Mouse (Mus musculus) spleen, adult 12 weeks (tissue): ENCODE data around the gene Bmp8a.
A peak's percentile ranks its signal among the peaks of the same experiment; 100 is the strongest.
"Not testable (repeated sequence)": the region's sequence is repeated elsewhere in the genome, so short reads cannot be mapped to it uniquely, and the experiment has no call there.

Experiments used
- DNase-seq: peaks from one replicate; pipeline ENCODE4 v3.0.0; 2022; ENCODE audit warnings: low spot score

Bmp8a gene

DNA sequence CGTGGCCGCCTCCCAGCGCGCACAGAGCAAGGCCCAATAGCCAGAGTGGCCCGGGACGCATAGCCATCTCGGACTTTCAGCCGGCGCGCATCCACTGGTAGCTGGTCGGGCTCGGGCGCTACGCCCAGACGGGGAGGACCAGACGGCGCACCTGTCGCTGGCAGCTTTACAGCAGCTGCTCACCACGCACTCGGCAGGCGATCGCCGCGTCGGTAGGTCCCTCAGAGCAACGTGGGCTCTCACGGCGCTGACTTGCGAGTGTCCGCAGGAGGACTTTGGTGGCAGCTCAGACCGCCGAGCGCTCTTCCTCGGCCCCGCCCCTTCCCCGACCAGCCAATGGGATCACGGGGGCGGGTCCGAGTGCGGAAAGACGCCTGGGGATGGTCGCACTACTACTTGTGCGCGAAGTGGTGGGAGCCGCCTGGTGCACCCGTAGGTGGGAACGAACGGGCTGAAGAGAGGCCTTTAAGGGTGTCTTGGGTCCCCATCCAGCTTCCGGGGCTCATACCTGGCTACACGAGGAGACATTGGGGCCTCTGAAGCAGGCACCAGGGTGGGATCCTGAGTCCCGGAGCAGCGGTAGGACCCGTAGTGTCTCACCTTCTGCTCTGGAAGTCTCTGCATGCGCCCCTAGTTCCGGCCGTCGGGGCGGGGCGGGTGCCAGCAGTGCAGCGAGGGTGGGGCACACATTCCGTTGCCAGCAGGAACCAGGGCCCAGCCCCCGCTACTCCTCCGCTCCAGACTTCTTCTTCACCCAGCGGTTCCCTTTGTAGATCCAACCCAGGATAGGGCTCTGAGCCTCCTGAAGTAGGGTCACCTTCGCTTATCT lies at the start of gene Bmp8a:
Gene Bmp8a (minus strand): TSS at position 611 of the 829 bp plus-strand sequence.
- DNase-seq: peak; percentile 26

DNA sequence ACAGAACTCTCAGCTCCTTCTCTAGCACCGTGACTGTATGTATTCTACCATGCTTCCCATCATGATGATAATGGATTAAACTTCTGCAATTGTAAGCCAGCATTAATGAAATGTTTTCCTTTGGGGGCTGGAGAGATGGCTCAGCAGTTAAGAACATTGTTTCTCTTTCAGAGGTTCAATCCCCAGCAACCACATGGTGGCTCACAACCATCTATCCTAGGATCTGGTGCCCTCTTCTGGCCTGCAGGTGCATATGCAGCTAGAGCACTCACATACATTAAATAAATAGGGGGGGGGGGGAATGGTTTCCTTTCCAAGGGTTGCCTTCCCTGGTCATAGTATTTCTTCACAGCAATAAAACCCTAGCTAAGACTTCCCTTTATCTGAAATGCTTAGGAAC lies 49.1 kb upstream of the Bmp8a start:
- no peak for DNase-seq

DNA sequence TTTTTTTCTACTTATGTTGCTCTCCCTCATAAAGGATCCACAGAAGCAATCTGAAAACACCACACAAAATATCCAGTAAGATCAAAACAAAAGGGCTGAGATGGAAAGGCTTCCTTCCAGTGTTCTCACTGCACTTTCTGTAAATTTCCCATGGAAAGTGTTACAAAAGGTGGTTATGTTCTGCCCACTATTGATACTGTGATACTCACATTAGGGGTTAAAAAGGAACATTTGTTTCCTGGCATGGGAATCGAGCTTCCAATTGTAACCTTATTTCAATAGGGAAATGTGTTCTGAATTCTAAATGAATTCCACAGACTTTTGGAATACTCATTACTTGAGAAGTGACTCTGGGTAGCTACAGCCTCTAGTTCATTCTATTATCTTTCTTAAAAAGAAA lies 42.0 kb upstream of the Bmp8a start:
- DNase-seq: no peak

DNA sequence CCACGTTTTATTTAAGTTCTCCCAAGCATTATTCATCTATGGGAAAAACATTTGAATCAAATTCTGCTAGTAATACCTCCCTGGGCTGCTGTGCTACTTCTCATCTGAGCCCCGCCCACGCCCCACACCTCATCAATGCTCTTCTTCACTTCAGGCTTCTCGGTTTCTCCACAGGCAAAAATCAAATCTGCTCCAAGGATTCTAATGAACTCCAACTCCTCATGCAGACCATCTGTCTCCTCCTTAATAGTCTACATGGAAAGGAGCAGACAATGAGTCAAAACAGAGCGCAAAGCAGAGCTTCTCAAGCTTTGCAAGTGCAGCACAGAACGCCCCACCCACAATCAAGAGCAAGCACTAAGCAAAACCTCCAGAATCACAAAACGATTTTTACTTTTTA lies 40.1 kb upstream of the Bmp8a start:
- DNase-seq: no peak

DNA sequence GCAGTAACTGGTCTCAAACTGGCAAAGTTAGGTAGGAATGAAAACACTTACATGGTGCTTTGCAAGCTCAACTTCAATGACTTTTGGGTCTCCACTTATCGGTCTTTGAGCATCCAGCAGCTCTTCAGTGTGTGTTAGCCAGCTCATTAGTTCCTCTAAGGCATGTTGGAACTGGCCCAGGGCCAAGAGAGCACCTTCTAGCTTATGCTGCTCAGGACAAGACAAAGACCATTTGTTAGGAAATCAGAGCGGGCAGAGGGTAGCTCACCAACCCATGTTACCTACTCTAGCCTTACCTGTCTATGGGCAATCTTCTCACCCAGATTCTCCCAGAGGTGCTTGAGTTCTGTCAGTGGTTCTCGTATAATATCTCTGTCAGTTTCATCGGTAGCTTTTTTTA lies 39.0 kb upstream of the Bmp8a start:
- DNase-seq: no peak

DNA sequence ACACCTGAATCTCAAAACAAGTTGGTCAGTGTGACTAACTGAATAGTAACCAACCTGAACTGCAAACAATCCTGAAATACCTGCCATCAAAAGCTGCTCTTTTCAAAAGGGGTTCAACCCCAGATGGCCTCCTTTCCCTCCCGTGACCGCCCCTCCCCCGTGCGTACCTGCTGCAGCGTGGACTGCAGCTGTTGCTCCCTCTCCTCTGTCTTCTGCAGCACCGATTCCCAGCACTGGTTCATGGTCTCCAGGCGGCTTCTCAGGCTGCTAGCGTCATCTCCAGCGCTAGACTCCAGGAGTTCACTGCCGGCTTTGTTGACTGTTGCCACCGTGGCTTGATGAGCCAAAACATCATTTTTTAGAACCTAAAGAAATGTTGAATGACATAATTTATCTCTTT lies 38.5 kb upstream of the Bmp8a start:
- DNase-seq: no peak

DNA sequence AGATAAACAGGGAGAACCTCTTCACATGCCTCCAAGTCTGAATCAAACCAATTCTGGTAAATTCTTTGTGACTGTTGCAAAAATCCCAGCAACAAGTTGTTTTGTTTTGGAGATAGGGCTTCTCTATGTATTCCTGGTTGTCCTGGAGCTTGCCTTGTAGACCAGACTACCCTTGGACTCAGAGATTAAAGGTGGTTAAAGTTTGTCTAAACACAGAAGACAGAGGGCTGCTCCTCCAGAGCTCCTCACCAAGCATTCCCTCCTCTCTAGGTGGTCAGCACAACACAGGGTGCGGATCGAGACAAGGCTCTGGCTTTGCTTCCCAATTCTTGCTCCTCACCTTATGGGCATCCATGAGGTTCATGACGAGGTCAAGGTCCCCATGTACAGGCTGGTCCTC lies 33.0 kb upstream of the Bmp8a start:
- no peak for DNase-seq

DNA sequence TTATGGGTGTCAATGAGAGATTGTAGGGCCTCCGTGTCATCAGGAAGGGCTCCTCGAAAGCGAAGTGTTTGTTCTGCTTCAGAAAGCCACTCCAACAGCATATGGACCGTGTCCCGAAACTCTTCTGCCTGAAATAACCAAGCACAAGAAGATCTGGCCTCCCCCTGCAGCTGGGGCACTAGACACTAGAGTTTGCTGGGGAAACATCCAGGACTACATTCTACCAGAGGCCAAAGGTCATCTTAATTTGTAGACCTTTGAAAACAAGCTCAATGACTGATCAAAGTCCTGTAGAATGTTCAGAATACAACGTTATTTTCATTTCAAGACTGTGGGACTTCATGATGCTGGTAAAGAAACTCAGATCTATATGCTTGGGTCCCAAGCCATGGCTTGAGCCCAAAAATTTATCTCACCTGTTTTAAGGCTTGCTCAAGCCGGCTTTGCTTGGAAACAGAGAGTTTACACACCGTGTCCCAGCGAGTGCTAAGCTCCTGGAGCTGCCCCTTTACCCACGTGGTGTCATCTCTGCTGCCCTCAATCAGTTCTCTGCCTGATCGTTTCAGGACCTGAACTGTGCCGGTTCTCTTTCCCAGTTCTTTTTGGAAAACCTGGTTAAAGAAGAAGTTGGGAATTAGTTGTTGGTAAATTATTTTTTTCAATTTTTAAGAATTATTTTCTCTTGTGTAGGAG lies 31.4 kb upstream of the Bmp8a start:
- no peak for DNase-seq

DNA sequence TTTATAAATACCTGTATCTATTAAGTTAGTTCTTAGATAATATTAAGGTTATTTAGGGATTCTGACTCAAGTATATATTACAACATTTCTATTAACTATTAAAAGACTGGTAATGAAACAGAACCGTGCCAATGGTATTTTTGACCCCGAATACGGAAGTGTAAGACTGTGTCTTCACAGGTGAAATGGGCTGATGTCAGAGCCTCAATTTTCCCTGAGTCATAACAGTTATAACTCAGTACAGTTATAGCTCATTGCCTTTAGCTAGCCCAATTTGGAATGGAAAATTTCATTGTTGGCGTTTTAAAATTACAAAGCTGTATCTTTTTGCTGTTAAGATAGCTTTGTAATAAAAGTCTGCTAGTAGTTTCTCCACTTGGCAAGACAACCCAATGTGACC lies 20.5 kb upstream of the Bmp8a start:
- no peak for DNase-seq

DNA sequence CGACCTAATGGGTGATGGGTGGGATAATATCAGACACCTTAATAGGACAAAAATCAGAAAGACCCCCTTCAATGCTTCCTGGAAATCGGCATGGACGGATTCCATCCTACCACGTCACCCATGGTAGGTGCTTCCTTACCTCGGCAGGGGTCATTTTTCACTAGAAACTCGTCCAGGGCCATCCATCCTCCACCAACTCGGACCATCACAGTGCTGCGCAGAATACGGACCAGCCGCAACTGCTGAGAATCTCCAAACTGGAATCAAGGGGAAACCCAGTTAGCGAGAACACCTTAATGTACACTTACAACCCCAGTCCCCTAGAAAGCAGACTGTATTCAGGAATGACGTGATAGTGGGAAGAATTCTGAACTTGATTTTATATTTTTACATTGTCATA lies 17.7 kb upstream of the Bmp8a start:
- DNase-seq: no peak

DNA sequence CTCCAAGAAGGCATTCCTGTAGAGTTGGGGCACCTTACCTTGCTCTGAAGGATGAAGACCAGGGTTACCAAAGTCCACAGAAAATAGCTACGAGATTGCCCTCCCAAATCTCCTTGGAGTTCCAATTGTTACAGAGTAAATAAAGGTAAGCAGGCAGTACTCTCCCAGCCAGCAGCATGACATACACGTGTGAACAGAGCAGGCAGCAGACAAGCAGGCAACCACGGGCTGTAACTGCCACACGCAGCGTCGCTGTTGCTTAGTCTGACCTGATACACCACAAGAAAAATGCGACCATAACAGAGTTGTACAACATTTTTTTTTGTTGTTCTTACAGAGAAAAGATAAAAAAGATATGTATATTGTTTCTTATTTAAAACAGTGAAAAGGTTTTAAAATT lies 15.6 kb upstream of the Bmp8a start:
- no peak for DNase-seq

DNA sequence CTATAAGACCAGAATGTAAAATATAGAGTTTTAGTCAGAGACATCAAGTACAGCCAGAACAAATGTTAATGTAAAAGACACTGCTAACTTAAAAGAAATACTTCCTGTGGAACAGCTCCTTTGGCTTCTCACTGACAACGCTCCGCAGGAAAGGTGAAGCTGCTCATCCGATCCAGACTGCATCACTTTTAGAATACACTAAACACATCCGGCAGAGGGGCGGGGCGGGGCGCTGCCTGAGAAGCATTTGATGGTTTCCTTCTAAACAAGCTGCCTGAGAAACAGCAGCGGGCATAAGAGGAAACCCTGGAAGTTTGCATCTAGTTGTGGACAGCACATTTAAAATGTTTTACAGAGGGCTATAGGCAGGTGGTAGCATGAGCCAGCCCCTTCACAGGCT lies 12.9 kb upstream of the Bmp8a start:
- DNase-seq: no peak

DNA sequence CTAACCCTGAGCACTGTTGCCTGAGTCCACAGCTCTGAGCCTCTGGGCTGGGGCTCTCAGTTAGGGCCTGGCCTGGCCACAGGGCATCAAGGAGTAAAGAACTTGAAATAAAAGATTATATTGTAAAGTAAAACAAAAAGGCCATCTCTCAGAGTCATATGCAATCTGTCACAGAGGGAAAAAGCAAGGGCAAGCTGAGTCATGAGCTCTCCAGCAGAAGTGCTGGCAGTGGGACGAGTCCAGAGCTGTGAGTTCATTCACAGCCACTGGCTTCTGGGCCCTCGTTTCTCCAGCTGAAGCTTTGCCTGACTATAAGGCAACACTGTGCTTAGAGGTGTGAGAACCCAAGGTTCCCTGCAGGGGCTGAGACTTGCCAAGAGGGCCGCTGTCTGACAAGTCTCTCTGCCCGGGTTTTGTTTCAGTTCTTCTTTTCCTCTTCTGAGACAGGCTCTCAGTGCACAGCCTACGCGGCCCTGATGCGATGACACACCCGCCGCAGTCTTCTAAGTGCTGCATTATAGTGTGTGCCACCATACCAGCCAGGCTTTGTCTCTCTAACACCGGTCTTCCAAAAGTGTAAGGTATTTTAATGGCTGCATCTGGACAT lies 10.3 kb upstream of the Bmp8a start:
- no peak for DNase-seq

DNA sequence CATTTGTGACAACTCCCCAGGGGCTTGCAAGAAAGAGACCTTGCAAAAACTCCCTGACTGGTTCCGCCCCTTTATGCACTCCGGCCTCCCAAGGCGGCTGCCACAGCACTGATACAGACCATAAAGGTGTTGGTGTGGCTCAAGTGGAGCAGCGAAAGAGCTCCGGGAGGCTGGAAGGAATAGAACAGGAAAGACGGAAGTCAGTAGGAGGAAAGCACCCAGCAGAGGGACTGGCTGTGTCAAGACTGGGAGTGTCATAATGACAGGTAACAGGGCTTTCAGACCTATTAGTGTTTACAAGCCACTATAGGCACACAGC lies 378 bp upstream of the Bmp8a start:
- no peak for DNase-seq

DNA sequence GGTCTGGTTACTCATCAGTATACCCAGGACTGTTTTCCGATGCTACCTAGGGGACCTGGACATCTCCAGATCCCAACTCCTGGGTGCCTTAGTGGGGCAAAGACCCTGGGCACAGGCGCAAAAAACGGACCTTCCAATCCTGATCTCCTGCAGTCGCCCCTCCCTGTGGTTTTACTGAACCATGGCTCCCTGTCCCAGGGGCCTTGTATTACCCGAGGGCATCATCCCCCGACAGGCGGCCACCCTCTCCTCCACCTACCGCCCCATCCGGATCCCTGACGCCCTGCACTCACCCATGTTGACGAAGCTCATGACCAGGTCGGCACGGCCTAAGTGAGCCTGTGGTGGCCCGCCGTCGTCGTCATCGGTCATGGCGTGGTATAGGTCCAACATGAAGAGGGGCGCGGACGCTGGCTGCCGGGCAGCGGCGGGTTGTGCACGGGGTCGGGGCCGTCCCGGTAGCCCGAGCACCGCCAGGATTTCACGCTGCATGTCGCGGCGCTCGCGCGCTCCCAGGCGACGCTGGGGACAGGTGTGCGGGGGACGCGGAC lies 886 bp downstream of the Bmp8a start:
- DNase-seq: no peak

DNA sequence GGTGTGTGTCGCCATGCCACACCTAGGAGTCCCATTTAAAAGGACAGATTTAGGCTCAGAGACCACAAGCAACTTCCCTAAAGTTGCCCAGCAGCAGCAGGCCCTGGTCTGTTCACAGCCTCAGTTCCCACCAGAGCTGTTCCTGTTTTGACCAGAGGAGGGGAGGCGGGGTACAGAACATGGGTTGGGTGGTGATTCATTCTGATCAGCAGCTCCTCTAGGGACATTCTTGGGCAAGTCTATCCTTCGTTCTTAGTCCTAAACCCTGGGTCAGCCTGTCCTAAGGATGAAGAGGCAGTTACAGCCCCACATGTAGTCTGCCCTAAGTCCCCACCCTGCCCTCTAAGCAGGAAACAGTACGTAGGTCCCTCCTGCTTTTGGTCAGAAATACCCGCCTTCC lies 2.8 kb downstream of the Bmp8a start:
- no peak for DNase-seq

DNA sequence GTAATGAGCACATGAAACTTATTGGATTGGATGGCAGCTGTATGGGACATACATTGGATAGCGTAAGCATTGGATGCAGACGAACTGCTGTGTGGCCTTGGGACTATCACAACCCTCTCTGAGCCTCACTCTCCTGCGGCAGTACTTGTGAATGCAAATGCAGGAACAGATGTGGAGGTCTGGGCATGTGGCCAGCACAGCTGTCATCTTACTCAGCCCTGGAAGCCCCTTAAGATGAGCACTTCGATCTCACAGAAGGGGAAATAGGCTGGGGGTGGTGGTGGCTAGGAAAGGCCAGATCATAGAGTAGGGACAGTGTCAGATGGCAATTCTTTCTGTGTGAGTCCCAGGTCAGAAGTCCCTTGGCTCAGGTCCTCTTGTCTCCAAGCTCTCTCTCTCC lies 5.4 kb downstream of the Bmp8a start:
- DNase-seq: no peak

DNA sequence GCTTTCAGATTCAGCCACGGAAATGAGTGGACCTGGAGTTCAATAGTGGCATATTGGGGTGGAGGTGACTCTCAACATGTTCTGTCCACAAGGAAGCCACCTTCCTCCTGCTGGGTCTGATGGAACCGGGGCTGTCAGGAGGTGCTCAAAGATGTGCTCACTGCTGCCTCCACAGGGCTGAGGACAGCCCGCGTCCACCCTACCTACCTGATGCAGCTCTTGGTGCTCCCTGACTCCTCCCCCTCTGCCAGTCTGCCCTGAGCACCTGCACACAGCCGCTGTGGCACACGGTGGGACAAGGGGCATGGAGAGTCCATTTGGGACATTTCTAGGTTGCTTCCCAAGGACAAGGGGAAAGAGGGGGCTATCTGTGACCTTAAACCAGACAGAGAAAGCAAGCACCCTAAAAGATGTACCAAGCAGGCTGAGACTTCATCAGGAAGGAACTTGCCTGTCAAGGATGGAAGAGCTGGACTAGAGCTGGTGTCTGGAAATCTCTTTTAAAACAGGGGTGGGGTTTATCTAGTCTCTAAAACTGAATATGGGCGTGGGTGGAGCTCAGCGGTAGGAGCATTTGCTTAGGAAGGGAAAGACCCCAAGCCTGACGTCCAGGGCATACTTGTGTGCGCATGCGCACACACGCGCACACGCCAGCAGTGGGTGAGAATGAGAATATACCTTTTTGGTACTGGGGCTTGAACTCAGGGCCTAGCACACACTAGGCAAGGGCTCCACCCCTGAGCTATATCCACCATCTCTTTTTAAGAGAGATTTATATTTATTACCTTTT lies 7.1 kb downstream of the Bmp8a start:
- DNase-seq: no peak

DNA sequence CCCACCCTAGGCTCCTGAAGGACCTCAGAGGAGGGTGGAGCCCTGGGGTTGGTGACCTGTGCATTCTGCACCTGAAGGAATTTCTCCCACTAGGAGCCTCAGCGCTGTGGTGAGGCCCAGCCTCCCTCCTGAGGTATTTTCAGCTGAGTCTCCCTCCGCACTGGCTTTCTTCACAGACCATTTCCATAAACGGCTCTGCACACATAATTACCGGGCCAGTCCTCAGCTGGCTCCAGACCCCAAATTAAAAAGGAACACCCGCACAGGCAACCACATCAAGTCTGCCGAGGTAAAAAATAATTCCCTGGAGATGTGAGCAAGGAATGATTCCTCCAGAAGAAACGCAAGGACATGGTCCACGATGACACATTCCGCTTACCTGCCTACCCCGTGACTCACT lies 7.8 kb downstream of the Bmp8a start:
- DNase-seq: not testable (repeated sequence)

DNA sequence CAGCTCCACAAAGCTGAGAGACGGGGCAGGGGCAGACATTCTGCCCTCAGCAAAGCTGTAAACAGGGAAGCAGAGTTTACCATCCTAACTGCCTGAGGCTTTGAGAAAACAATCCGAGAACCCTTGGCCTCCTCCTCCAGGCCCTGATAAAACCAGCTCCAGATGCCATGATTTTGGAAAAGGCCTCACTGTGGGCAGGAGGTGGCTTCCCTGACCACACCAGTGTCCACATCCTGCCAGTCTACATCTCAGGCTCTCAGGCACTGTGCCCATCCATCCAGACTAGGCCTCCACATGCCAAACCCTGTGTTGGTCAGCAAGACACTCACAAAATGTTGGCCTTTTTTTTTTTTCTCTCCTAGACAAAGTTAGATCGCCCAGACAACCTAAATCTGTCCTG lies 8.9 kb downstream of the Bmp8a start:
- no peak for DNase-seq

DNA sequence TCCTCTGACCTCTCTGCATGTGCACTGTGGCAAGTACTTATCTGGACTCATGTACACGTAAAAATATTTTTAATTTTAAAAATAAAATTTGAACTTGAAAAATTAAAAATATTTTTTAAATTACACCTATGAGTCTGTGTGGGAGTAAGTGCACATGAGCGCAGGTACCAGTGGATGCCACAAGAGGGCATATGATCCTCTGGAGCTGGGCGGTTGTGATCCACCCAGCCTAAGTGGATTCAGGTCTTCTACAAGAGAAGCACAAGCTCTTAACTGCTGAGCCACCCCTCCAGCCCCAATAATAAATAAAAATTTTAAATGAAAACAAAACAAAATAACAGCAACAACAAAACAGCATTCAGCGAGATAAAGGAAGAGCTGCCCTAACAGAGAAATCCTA lies 9.9 kb downstream of the Bmp8a start:
- DNase-seq: no peak

DNA sequence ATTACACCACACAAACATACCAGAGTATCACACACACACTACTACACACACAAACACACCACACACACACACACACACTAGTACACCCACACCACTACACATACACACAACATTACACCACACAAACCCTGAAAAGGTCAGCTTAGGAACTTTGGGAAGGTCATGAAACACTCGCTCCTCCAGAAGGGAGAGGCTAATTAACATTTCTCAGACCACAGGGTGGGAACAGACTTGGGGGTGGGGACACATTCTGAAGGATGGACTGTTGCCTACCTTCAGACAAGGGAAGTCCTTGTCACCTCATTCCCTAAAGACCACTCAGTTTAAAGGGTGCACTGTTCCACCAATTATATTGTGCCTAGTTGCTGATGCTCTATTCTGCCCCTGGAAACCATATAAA lies 11.1 kb downstream of the Bmp8a start:
- not testable (repeated sequence) for DNase-seq
